In genomic region chr13:75883792-75884191, GRCm38 (mm10) we compare ENCODE assay signal across 28 mouse cellular contexts. TPM values are rescaled to one million over a fixed set of nuclear protein-coding genes. Genes with fewer than 3 reads are reported as not detected.
DNase-seq lines count a peak whose midpoint lies in the region; ATAC-seq and TF ChIP-seq lines count a peak whose summit lies in the region.
"Had no signal": no experiment of that assay in that cellular context is flagged by ENCODE, and none has a peak within 500 bp of the region (broad histone marks: within the 10 kb centered on the region; RNA-seq: fewer than 3 reads in every experiment).

No protein-coding gene starts in this region.

- H3K36me3 ChIP-seq in midbrain, embryonic 11.5 days (ENCODE audit: control insufficient read depth, insufficient read depth, low read length), result peaks cover 2% of the 10 kb centered on the region; the same call in 1 of the 2 replicates
- H3K36me3 ChIP-seq in midbrain, embryonic 10.5 days, result peaks cover 77% of the 10 kb centered on the region
- peaks cover 28% of the 10 kb centered on the region for H3K36me3 ChIP-seq in heart, embryonic 15.5 days
- peaks cover 4% of the 10 kb centered on the region; the same call in 1 of the 2 replicates for H3K36me3 ChIP-seq in intestine, embryonic 16.5 days (ENCODE audit: control insufficient read depth, insufficient read depth, low read length)

- H3K4me1 ChIP-seq in midbrain, embryonic 11.5 days (ENCODE audit: control insufficient read depth, insufficient read depth, low read length), result no peaks in the 10 kb centered on the region
- no peaks in the 10 kb centered on the region for H3K4me1 ChIP-seq in midbrain, embryonic 10.5 days
- 0 out of 2 replicates have a peak, but pooled peaks cover 4% of the 10 kb centered on the region for H3K4me1 ChIP-seq in heart, embryonic 15.5 days (replicated peaks)
- no peaks in the 10 kb centered on the region for H3K4me1 ChIP-seq in intestine, embryonic 16.5 days (ENCODE audit: control insufficient read depth, insufficient read depth, low read length)
- H3K4me1 ChIP-seq: forebrain, embryonic 13.5 days; hindbrain, embryonic 15.5 days; limb, embryonic 10.5 days; limb, embryonic 15.5 days; liver, embryonic 13.5 days; midbrain, embryonic 12.5 days; neural tube, embryonic 12.5 days had no signal

- WGBS in midbrain, embryonic 11.5 days, result 90% methylated on average over 3 of the region's 3 CpGs
- 91% methylated on average over 3 of the region's 3 CpGs for WGBS in midbrain, embryonic 10.5 days
- 26% methylated on average over 3 of the region's 3 CpGs for WGBS in heart, embryonic 15.5 days
- WGBS in intestine, embryonic 16.5 days, result 74% methylated on average over 3 of the region's 3 CpGs

- H3K27me3 ChIP-seq in midbrain, embryonic 11.5 days (ENCODE audit: control insufficient read depth, insufficient read depth, low read length), result no peaks in the 10 kb centered on the region
- no peaks in the 10 kb centered on the region for H3K27me3 ChIP-seq in midbrain, embryonic 10.5 days (ENCODE audit: low read depth, poor library complexity, severe bottlenecking)
- no peaks in the 10 kb centered on the region for H3K27me3 ChIP-seq in heart, embryonic 15.5 days
- H3K27me3 ChIP-seq in intestine, embryonic 16.5 days (replicated peaks; ENCODE audit: control insufficient read depth, insufficient read depth, low read length), result no peaks in the 10 kb centered on the region
- H3K27me3 ChIP-seq: forebrain, embryonic 13.5 days; hindbrain, embryonic 15.5 days; limb, embryonic 15.5 days; liver, embryonic 13.5 days; midbrain, embryonic 12.5 days; neural tube, embryonic 12.5 days; Patski had no signal

- no peaks in the 10 kb centered on the region for H3K9me3 ChIP-seq in midbrain, embryonic 11.5 days (ENCODE audit: control insufficient read depth, low read length)
- peaks cover 14% of the 10 kb centered on the region; the same call in 1 of the 2 replicates for H3K9me3 ChIP-seq in midbrain, embryonic 10.5 days (replicated peaks)
- H3K9me3 ChIP-seq in heart, embryonic 15.5 days (replicated peaks), result 0 out of 2 replicates have a peak, but pooled peaks cover 6% of the 10 kb centered on the region
- no peaks in the 10 kb centered on the region for H3K9me3 ChIP-seq in intestine, embryonic 16.5 days (ENCODE audit: control insufficient read depth, low read length)
- H3K9me3 ChIP-seq: forebrain, embryonic 13.5 days; G1E; hindbrain, embryonic 15.5 days; limb, embryonic 10.5 days; limb, embryonic 15.5 days; liver, embryonic 13.5 days; midbrain, embryonic 12.5 days had no signal

- intact Hi-C loops in gastrocnemius, adult 2 months (cut with DNase I), result no loop called here
- intact Hi-C loops in gastrocnemius, postnatal 14 days (cut with DNase I; ENCODE audit: low total_unique reads), result no loop called here

- ATAC-seq in midbrain, embryonic 11.5 days (ENCODE audit: low FRiP score), result no peak
- peak; percentile 84; the same call in 1 of the 2 replicates for ATAC-seq in heart, embryonic 15.5 days (replicated peaks; ENCODE audit: insufficient number of reproducible peaks, insufficient read depth, low FRiP score, low read depth)
- ATAC-seq in inflammation-experienced regulatory T-cells, adult 6 months, result no peak
- ATAC-seq in intestine, embryonic 16.5 days, result no peak
- ATAC-seq: forebrain, embryonic 13.5 days; Patski had no signal

- no peak overlapping the region for H3K4me2 ChIP-seq in midbrain, embryonic 11.5 days
- H3K4me2 ChIP-seq in heart, embryonic 15.5 days, result no peak overlapping the region
- H3K4me2 ChIP-seq in intestine, embryonic 16.5 days (ENCODE audit: low read depth, low read length), result no peak overlapping the region
- H3K4me2 ChIP-seq: forebrain, embryonic 13.5 days; hindbrain, embryonic 15.5 days; limb, embryonic 15.5 days; liver, embryonic 13.5 days; midbrain, embryonic 12.5 days; neural tube, embryonic 12.5 days had no signal

- peak overlapping the region; percentile 66 for H3K27ac ChIP-seq in gastrocnemius, adult 2 months
- no peak overlapping the region for H3K27ac ChIP-seq in midbrain, embryonic 11.5 days (ENCODE audit: low read depth, low read length)
- H3K27ac ChIP-seq in midbrain, embryonic 10.5 days (replicated peaks), result no peak overlapping the region
- H3K27ac ChIP-seq in heart, embryonic 15.5 days, result peak overlapping the region; percentile 84
- no peak overlapping the region for H3K27ac ChIP-seq in intestine, embryonic 16.5 days (ENCODE audit: low read length)
- H3K27ac ChIP-seq: forebrain, embryonic 13.5 days; hindbrain, embryonic 15.5 days; kidney, postnatal 0 days; limb, embryonic 10.5 days; limb, embryonic 15.5 days; liver, embryonic 13.5 days; midbrain, embryonic 12.5 days; neural tube, embryonic 12.5 days had no signal

- DNase-seq in gastrocnemius, adult 2 months, result no peak
- DNase-seq in gastrocnemius, postnatal 14 days, result no peak
- DNase-seq in midbrain, embryonic 11.5 days (ENCODE audit: low spot score, missing footprints), result peak; percentile 31
- no peak for DNase-seq in midbrain, embryonic 10.5 days (ENCODE audit: low spot score)
- DNase-seq in skeletal muscle tissue, adult 2 months (ENCODE audit: low read depth, low spot score), result peak; percentile 79
- DNase-seq: adrenal gland, postnatal 10 days; cerebellum, adult 9-10 months; cerebellum, postnatal 36 days; gastrocnemius, postnatal 36 days; kidney, adult 2 months; layer of hippocampus, postnatal 36 days; liver, embryonic 13.5 days; lung, adult 18-20 months; lung, postnatal 10 days; thymus, postnatal 14 days had no signal

- TF ChIP-seq CTCF in gastrocnemius, adult 2 months (IDR thresholded peaks at IDR 0.05), result no peak

- H3K9ac ChIP-seq in midbrain, embryonic 11.5 days (ENCODE audit: low read length), result no peak overlapping the region
- H3K9ac ChIP-seq in heart, embryonic 15.5 days, result no peak overlapping the region
- H3K9ac ChIP-seq in intestine, embryonic 16.5 days (ENCODE audit: low read depth, low read length), result no peak overlapping the region
- H3K9ac ChIP-seq: forebrain, embryonic 13.5 days; hindbrain, embryonic 15.5 days; limb, embryonic 15.5 days; liver, embryonic 13.5 days; midbrain, embryonic 12.5 days; neural tube, embryonic 12.5 days had no signal

- H3K4me3 ChIP-seq in gastrocnemius, adult 2 months, result no peak overlapping the region
- H3K4me3 ChIP-seq in midbrain, embryonic 11.5 days (ENCODE audit: low read depth, low read length), result no peak overlapping the region
- no peak overlapping the region for H3K4me3 ChIP-seq in midbrain, embryonic 10.5 days
- no peak overlapping the region for H3K4me3 ChIP-seq in heart, embryonic 15.5 days
- H3K4me3 ChIP-seq in intestine, embryonic 16.5 days (ENCODE audit: low read length), result no peak overlapping the region
- H3K4me3 ChIP-seq: forebrain, embryonic 13.5 days; hindbrain, embryonic 15.5 days; limb, embryonic 10.5 days; limb, embryonic 15.5 days; liver, embryonic 13.5 days; midbrain, embryonic 12.5 days; myocyte; neural tube, embryonic 12.5 days had no signal

RNA-seq across cellular contexts. Expression of gene Glrx, which starts 44.1 kb away (rescaled TPM):
- 10 to 100 TPM; 23.1 to 36.3 TPM for total RNA-seq in gastrocnemius, adult 2 months (2021)
- total RNA-seq in gastrocnemius, postnatal 14 days (2021), result 10 to 100 TPM; 30.8 to 31.9 TPM
- 30.8 and 31.3 TPM in 2 replicates for polyA plus RNA-seq in midbrain, embryonic 11.5 days (2014; fragmentation: Nextera tagmentation; extraction: Ambion mirVana)
- 32.7 and 33.9 TPM in 2 replicates for polyA plus RNA-seq in midbrain, embryonic 10.5 days (2016; fragmentation: Nextera tagmentation; extraction: Ambion mirVana)
- 102 and 131 TPM in 2 replicates for polyA plus RNA-seq in heart, embryonic 15.5 days (2015; fragmentation: Nextera tagmentation; extraction: Ambion mirVana)
- 100 to 1,000 TPM; 230 to 500 (median 245) TPM for polyA plus RNA-seq in inflammation-experienced regulatory T-cells, adult 6 months (2017; shearing (Covaris generic))
- polyA plus RNA-seq in intestine, embryonic 16.5 days (2015; fragmentation: Nextera tagmentation; extraction: Ambion mirVana), result 210 and 253 TPM in 2 replicates

RNA-seq across cellular contexts. Expression of gene Rhobtb3, which starts 59.9 kb away (rescaled TPM):
- 10 to 100 TPM; 16.7 to 16.9 TPM for total RNA-seq in gastrocnemius, adult 2 months (2021)
- total RNA-seq in gastrocnemius, postnatal 14 days (2021), result 10 to 100 TPM; 12.0 to 16.4 TPM
- polyA plus RNA-seq in midbrain, embryonic 11.5 days (2014; fragmentation: Nextera tagmentation; extraction: Ambion mirVana), result 71.1 and 72.3 TPM in 2 replicates
- 43.0 and 47.7 TPM in 2 replicates for polyA plus RNA-seq in midbrain, embryonic 10.5 days (2016; fragmentation: Nextera tagmentation; extraction: Ambion mirVana)
- polyA plus RNA-seq in heart, embryonic 15.5 days (2015; fragmentation: Nextera tagmentation; extraction: Ambion mirVana), result 19.7 and 21.6 TPM in 2 replicates
- under 1 TPM in 1 of 3 experiments, not detected in 2; 0.11 TPM for polyA plus RNA-seq in inflammation-experienced regulatory T-cells, adult 6 months (2017; shearing (Covaris generic))
- 12.3 and 19.4 TPM in 2 replicates for polyA plus RNA-seq in intestine, embryonic 16.5 days (2015; fragmentation: Nextera tagmentation; extraction: Ambion mirVana)

Comparison
In these comparisons a context has a peak if more than half of its experiments do, and no peak if none do; other contexts are left out.
1. DNase-seq: peak in midbrain, embryonic 11.5 days (single experiment) and skeletal muscle tissue, adult 2 months (single experiment); none in gastrocnemius, adult 2 months (single experiment), gastrocnemius, postnatal 14 days (single experiment) and midbrain, embryonic 10.5 days (single experiment).
2. H3K27ac ChIP-seq: peak in gastrocnemius, adult 2 months (single experiment) and heart, embryonic 15.5 days (single experiment); none in midbrain, embryonic 11.5 days (single experiment), midbrain, embryonic 10.5 days (single experiment) and intestine, embryonic 16.5 days (single experiment).
3. RNA of gene Rhobtb3, which starts 59.9 kb away (polyA plus RNA-seq): 71.1 to 72.3 TPM in midbrain, embryonic 11.5 days, 43.0 to 47.7 TPM in midbrain, embryonic 10.5 days, 19.7 to 21.6 TPM in heart, embryonic 15.5 days and 12.3 to 19.4 TPM in intestine, embryonic 16.5 days; 0.11 TPM in inflammation-experienced regulatory T-cells, adult 6 months; every median in the first group is over 10 times any median in the second.